Mouse (Mus musculus): ENCODE measurements around the gene Robo1. TPM values are rescaled to one million over a fixed set of nuclear protein-coding genes. Genes with fewer than 3 reads are reported as not detected.
"Not testable (repeated sequence)": the region's sequence is repeated elsewhere in the genome, so short reads cannot be mapped to it uniquely, and the experiment has no call there.

Gene Robo1
- polyA plus RNA-seq, 1 experiment from 2014 or later = 4.7 TPM

DNA sequence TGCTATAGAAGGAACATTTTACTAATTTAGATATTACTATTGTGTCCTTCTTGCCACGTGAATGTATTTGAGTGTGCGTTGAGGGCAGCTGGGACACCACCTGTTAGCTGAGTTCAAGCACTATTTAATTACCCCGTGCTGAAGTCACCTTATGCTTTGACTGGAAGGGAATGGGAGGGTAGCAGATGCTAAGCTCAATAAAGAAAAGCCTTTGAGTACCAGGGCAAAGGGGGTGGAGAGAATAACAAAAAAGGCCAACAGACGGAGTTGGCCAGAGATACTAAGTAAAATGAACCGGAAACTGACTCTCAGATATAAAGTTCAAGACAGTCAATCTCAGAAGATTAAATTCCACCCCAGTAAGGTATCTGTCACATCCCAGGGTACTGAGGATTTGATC, 245.6 kb downstream of the Robo1 start:
- Histone ChIP-seq H3K27ac (replicated peaks) (no peak overlapping the region), H3K4me3 (replicated peaks) (no peak overlapping the region), H3K36me3 (replicated peaks) (no peaks in the 10 kb centered on the region), H3K4me1 (replicated peaks) (no peaks in the 10 kb centered on the region), H3K9me3 (replicated peaks) (no peaks in the 10 kb centered on the region), H3K9ac (no peak overlapping the region), H3K27me3 (no peaks in the 10 kb centered on the region), H3K4me2 (no peak overlapping the region)
- WGBS (ENCODE audit: insufficient replicate concordance) = 57% methylated on average over 5 of the region's 5 CpGs
- no peak for ATAC-seq (ENCODE audit: insufficient read depth)

DNA sequence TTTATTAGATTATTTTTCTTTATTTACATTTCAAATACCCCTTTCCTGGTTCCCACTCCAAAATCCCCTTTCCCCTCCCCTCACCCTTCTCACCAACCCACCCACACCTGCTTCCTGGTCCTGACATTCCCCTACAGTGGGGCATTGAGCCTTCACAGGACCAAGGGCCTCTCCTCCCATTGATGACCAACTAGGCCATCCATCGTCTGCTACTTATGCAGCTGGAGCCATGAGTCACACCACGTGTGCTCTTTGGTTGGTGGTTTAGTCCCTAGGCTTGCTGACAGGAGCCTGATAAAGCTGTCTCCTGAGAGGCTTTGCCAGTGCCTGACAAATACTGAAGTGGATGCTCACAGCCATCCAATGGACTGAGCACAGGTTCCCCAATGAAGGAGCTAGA, 254.0 kb downstream of the Robo1 start:
- H3K4me2 ChIP-seq; H3K4me3 ChIP-seq (replicated peaks); ATAC-seq (ENCODE audit: insufficient read depth); H3K27me3 ChIP-seq; H3K4me1 ChIP-seq (replicated peaks); H3K9me3 ChIP-seq (replicated peaks); H3K27ac ChIP-seq (replicated peaks); H3K36me3 ChIP-seq (replicated peaks); H3K9ac ChIP-seq: not testable (repeated sequence)
- whole genome bisulfite sequencing (ENCODE audit: insufficient replicate concordance) = 45% methylated on average over 2 of the region's 2 CpGs

DNA sequence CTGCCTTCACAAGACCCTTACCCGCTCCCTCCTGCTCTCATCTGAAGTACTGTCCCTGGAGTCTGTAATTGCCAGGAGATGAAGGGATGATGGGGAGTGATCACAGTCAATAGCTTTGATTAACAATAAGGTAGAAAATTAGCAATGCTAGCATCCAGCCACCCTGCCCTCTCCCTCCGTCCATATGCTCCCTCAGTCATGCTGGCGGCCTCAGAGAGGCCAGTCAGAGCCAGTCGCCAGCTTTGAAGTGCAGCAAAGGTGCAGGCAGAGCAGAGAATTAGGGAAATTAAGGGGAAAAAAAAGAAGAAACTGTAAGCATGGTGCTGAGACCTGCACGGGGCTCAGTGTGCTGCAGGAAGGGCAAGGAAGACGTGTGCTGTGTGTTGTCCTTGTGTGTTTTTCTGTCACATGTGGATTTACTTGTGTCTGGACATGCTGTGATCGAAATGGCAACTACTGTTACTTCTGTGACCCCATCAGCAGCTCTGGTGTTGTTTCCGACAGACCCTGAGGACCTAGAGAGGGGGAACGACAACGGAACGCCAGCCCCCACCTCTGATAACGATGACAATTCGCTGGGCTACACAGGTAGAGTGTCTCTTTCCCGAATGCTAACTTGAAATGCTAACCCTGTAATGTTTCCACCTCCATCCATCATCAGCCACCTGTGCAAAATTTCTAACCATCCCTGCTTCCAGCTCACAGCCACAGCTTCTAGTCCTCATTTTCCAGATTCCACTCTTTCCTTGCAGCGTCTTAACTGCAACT, 255.3 kb downstream of the Robo1 start:
- WGBS (ENCODE audit: insufficient replicate concordance) = 25% methylated on average over 15 of the region's 15 CpGs
- H3K36me3 ChIP-seq (replicated peaks) = no peaks in the 10 kb centered on the region
- no peaks in the 10 kb centered on the region for H3K27me3 ChIP-seq
- H3K4me1 ChIP-seq (replicated peaks) = no peaks in the 10 kb centered on the region
- H3K9ac ChIP-seq = no peak overlapping the region
- H3K9me3 ChIP-seq (replicated peaks) = no peaks in the 10 kb centered on the region
- H3K4me2 ChIP-seq = no peak overlapping the region
- H3K27ac ChIP-seq (replicated peaks) = no peak overlapping the region
- ATAC-seq (ENCODE audit: insufficient read depth) = no peak
- H3K4me3 ChIP-seq (replicated peaks) = no peak overlapping the region

DNA sequence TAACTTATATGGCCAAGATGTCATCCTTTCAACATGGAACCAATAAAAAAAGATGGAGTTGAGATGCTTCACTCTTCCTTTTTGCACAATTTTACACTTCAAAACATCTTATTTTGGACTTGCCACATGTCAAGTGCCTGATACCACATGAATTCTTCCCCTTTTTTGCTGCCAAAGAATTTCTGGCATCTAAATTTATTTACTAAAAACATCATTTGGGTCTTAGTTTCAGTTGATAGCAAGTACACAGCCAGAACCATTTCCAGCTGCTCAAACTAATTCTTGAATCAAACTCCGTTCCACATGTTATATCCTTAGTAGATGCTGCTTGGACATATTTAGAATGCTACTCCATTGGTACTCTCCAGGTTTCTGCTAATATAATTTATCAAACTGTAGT, 267.1 kb downstream of the Robo1 start:
- Histone ChIP-seq H3K4me3 (replicated peaks) (no peak overlapping the region), H3K27ac (replicated peaks) (no peak overlapping the region), H3K9me3 (replicated peaks) (no peaks in the 10 kb centered on the region), H3K36me3 (replicated peaks) (no peaks in the 10 kb centered on the region), H3K4me2 (no peak overlapping the region), H3K27me3 (no peaks in the 10 kb centered on the region), H3K9ac (no peak overlapping the region), H3K4me1 (replicated peaks) (no peaks in the 10 kb centered on the region)
- no peak for ATAC-seq (ENCODE audit: insufficient read depth)
- WGBS (ENCODE audit: insufficient replicate concordance) = 81% methylated on average over 1 of the region's 1 CpGs

DNA sequence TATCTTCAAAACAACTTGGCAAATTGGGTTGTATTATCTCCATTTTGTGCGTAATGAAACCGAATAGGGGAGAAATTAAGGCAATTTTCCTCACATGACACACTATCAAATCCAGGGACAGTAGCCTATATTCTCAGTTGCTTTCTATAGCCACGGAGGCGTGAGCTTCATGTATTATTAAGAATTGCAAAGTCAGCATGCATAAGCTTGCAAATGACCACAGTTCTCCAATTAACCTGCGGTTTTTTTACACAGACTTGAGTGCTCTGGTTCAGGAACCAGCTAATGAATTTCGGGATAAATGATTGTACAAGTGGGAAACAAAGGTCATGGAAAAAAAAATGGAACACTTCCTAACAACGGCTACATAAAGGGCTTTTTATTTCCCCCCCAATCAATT, 268.9 kb downstream of the Robo1 start:
- WGBS (ENCODE audit: insufficient replicate concordance) = 63% methylated on average over 7 of the region's 7 CpGs
- H3K27ac ChIP-seq (replicated peaks) = no peak overlapping the region
- H3K4me3 ChIP-seq (replicated peaks) = no peak overlapping the region

DNA sequence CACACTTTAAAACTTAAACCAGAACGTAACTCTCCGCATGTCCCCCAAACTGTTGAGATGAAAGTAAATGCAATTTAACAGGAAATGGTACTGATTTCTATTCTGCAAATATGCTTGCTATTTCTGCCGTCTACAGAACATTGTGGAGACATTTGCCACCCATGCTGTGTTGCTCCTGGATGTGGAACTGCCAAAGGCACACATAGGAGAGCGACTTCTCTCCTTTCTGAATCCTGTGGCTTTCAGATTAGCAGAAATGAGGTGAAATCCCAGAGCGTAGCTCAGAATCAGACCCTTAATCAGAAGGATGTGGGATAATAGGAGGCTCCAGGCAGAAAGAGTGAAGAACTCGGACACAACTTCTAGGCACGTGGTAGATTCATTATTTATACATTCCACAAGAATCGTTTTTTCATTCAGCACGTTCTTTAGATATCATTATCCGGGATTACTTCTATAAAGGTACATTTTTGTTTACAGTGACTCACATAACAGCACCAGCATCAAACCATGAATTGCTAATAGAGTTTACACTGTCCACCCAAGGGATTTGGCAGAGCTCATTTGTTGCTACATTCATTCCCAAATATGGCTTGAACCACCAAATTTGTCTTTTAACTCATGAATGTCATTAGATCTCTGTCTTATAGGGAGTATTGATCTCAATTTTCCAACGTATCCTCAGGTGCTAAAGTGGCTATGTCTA, 276.5 kb downstream of the Robo1 start:
- ATAC-seq (ENCODE audit: insufficient read depth) = no peak
- Histone ChIP-seq H3K27ac (replicated peaks) (no peak overlapping the region), H3K4me2 (no peak overlapping the region), H3K4me1 (replicated peaks) (no peaks in the 10 kb centered on the region), H3K9me3 (replicated peaks) (no peaks in the 10 kb centered on the region), H3K9ac (no peak overlapping the region), H3K4me3 (replicated peaks) (no peak overlapping the region), H3K27me3 (no peaks in the 10 kb centered on the region), H3K36me3 (replicated peaks) (no peaks in the 10 kb centered on the region)
- WGBS (ENCODE audit: insufficient replicate concordance) = 63% methylated on average over 11 of the region's 11 CpGs

More for the DNA sequence above, 268.9 kb downstream of the Robo1 start:
- Histone ChIP-seq H3K36me3 (replicated peaks) (no peaks in the 10 kb centered on the region), H3K9me3 (replicated peaks) (no peaks in the 10 kb centered on the region), H3K9ac (no peak overlapping the region), H3K4me1 (replicated peaks) (no peaks in the 10 kb centered on the region), H3K4me2 (no peak overlapping the region), H3K27me3 (no peaks in the 10 kb centered on the region)
- ATAC-seq (ENCODE audit: insufficient read depth) = no peak

DNA sequence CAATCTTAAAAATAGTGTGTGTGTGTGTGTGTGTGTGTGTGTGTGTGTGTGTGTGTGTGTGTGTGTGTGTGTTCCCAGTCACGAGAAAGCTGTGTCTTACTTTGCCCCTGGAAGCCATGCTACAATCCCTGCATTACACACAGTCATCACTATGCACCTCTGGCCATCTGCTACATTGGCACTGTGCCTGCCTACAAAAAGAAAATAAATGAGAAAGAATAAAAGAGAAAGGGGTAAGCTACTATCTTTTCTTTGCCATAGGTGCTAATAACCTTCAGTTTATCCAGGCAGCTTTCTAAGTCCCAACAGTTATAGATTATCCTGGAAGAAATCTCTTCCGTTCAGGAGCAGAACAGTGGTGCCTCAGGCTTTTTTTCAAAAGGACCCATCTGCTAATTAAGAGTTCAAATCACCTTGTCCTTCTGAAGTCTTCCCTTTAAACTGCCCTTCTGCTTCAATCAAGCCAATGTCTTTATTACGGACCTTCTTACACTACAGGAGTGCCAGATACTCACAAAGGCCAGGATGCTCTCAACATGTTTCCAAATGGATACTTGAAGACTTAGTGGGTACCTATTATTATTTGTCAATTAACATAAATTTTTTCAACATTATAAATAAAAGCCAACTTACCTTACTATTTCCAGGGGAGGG, 277.2 kb downstream of the Robo1 start:
- H3K9me3 ChIP-seq (replicated peaks) = no peaks in the 10 kb centered on the region
- H3K4me2 ChIP-seq = no peak overlapping the region
- H3K27ac ChIP-seq (replicated peaks) = no peak overlapping the region
- no peaks in the 10 kb centered on the region for H3K27me3 ChIP-seq
- H3K4me3 ChIP-seq (replicated peaks) = no peak overlapping the region
- WGBS (ENCODE audit: insufficient replicate concordance) = 59% methylated on average over 3 of the region's 3 CpGs
- no peak for ATAC-seq (ENCODE audit: insufficient read depth)
- H3K4me1 ChIP-seq (replicated peaks) = no peaks in the 10 kb centered on the region
- no peak overlapping the region for H3K9ac ChIP-seq
- H3K36me3 ChIP-seq (replicated peaks) = no peaks in the 10 kb centered on the region

DNA sequence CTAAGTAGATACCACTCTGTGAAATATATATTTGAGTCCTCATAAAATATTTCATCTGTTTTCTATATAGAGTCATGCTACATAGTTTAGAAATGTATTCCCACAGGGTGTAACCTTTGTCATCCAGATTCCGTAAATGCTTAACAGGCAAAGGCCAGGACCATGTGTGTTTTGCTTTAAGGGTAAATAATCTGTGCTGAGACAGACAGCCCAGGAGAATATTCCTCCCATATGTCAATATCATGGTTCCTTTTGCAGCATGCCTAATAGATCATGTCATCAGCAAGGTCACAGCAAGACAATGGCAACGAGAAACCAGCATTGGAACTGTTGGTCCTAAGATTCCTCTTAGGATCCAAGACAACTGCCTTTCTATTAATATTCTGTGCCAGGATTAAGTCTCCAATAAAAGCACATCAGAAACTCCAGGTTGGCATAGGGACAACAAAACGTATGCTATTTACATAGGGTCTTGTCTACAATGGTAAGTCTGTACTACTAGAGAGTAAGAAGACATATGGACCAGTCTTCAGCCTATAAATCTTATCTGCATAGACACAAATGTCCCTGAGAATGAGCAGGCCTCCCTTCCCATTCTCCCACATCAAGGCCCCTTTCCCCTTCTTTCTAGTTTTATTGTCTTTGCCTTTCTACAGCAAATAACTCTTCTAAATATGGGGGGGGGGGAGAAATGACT, 279.4 kb downstream of the Robo1 start:
- ATAC-seq (ENCODE audit: insufficient read depth) = no peak
- Histone ChIP-seq H3K9me3 (replicated peaks) (no peaks in the 10 kb centered on the region), H3K4me3 (replicated peaks) (no peak overlapping the region), H3K27ac (replicated peaks) (no peak overlapping the region), H3K4me1 (replicated peaks) (no peaks in the 10 kb centered on the region), H3K4me2 (no peak overlapping the region), H3K9ac (no peak overlapping the region), H3K27me3 (no peaks in the 10 kb centered on the region), H3K36me3 (replicated peaks) (no peaks in the 10 kb centered on the region)
- 62% methylated on average over 3 of the region's 3 CpGs for WGBS (ENCODE audit: insufficient replicate concordance)

DNA sequence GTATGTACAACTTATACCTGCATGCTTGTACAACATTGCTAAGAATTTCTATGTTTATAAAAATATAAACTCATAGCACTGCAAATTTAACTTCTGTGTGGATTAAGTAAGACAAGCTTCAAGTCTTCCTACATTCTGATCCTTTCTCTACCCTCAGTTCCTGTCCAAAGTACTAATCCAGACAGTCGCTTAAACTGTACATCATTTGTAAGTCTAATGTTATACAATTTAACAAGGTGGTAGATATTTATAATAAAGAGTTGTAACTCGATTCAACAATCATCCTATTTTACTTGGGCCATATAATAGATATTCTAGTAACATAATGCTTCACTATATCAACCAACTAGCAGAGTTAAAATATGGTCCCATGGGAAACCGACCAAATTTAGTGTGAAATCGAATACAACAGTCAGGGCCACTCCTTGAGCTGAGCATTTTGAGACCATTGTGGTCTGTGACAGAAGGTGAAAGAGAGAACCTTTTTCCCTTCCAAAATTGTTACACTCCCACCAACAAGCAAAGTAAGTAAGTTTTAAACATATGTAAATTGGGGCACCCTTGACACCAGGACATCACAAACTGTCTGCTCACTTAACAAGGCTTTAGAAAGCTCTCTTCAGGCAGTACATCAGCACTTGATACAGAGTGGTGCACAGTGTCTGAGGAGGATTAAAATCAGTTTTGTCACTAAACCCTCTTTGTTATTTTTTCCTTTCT, 295.5 kb downstream of the Robo1 start:
- 57% methylated on average over 4 of the region's 4 CpGs for WGBS (ENCODE audit: insufficient replicate concordance)
- no peak overlapping the region for H3K4me2 ChIP-seq
- H3K9me3 ChIP-seq (replicated peaks) = no peaks in the 10 kb centered on the region
- no peak for ATAC-seq (ENCODE audit: insufficient read depth)
- no peak overlapping the region for H3K9ac ChIP-seq
- no peak overlapping the region for H3K27ac ChIP-seq (replicated peaks)
- no peaks in the 10 kb centered on the region for H3K27me3 ChIP-seq
- H3K36me3 ChIP-seq (replicated peaks) = no peaks in the 10 kb centered on the region
- no peak overlapping the region for H3K4me3 ChIP-seq (replicated peaks)
- no peaks in the 10 kb centered on the region for H3K4me1 ChIP-seq (replicated peaks)

DNA sequence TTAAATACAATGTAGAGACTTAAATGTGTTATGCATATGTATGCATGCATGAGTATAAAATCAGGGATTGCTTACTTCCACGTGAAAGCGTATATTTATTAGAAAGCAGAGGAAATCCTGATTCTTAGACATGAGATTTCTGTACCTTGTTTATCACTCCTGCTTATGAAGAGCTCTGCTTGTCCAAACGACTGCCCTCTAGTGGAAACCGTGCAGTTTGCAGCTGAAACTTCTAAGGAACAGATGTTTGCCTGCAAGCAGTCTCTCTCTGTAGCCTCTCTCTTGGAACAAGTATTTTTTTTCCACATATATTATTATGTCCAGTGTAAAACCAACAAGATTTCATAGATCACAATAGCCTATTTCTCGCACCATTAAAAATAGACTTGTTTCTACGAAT, 297.0 kb downstream of the Robo1 start:
- Histone ChIP-seq H3K4me1 (replicated peaks) (no peaks in the 10 kb centered on the region), H3K27ac (replicated peaks) (no peak overlapping the region), H3K27me3 (no peaks in the 10 kb centered on the region), H3K9me3 (replicated peaks) (no peaks in the 10 kb centered on the region), H3K36me3 (replicated peaks) (no peaks in the 10 kb centered on the region), H3K4me2 (no peak overlapping the region), H3K4me3 (replicated peaks) (no peak overlapping the region), H3K9ac (no peak overlapping the region)
- no peak for ATAC-seq (ENCODE audit: insufficient read depth)
- WGBS (ENCODE audit: insufficient replicate concordance) = 18% methylated on average over 6 of the region's 6 CpGs

Data from liver, embryonic 15.5 days (tissue).